Mouse (Mus musculus) hindbrain, embryonic 16.5 days (tissue): ENCODE measurements around the gene Hoxa9. TPM values are rescaled to one million over a fixed set of nuclear protein-coding genes. Genes with fewer than 3 reads are reported as not detected.
A peak's percentile ranks its signal among the peaks of the same experiment; 100 is the strongest.

Experiments
- ATAC-seq: fragments of 200-750 bp; cut with Nextera tagmentation; 2 replicates; pipeline ENCODE4 v1.8.0; 2017; ENCODE audit warnings: moderate TSS enrichment, moderate library complexity
- H3K27ac ChIP-seq: fragments of 300-500 bp; sonication (generic); 2 replicates; pipeline ENCODE4 v1.5.1; 2014; ENCODE audit warnings: low read depth, mild to moderate bottlenecking, control low read depth, low read length, moderate library complexity
- H3K27me3 ChIP-seq: fragments of 300-500 bp; sonication (generic); replicated peaks from 2 replicates; pipeline ENCODE4 v1.6.1; 2014; ENCODE audit warnings: low read length; ENCODE audit not compliant: control insufficient read depth, insufficient read depth
- H3K36me3 ChIP-seq: fragments of 300-500 bp; sonication (generic); 2 replicates; pipeline ENCODE4 v1.6.1; 2014; ENCODE audit warnings: mild to moderate bottlenecking, low read length, moderate library complexity, mixed read lengths; ENCODE audit not compliant: control insufficient read depth, insufficient read depth
- H3K4me1 ChIP-seq: fragments of 300-500 bp; sonication (generic); 2 replicates; pipeline ENCODE4 v1.6.1; 2014; ENCODE audit warnings: low read depth, low read length; ENCODE audit not compliant: control insufficient read depth, insufficient read depth
- H3K4me2 ChIP-seq: fragments of 300-500 bp; sonication (generic); 2 replicates; pipeline ENCODE4 v1.6.1; 2014; ENCODE audit warnings: mild to moderate bottlenecking, low read length, control low read depth, moderate library complexity
- H3K4me3 ChIP-seq: fragments of 300-500 bp; sonication (generic); 2 replicates; pipeline ENCODE4 v1.5.1; 2014; ENCODE audit warnings: mild to moderate bottlenecking, low read length, control low read depth, moderate library complexity
- H3K9ac ChIP-seq: fragments of 300-500 bp; sonication (generic); 2 replicates; pipeline ENCODE4 v1.6.1; 2014; ENCODE audit warnings: low read depth, mild to moderate bottlenecking, control low read depth, low read length, moderate library complexity
- H3K9me3 ChIP-seq: fragments of 300-500 bp; sonication (generic); 2 replicates; pipeline ENCODE4 v1.6.1; 2014; ENCODE audit warnings: mild to moderate bottlenecking, low read length, moderate library complexity; ENCODE audit not compliant: control insufficient read depth
- WGBS: fragments of 180-500 bp; shearing (Covaris S2); extraction: QIAGEN DNeasy Blood & Tissue Kit; methylation state at CpG from one replicate; pipeline ENCODE4 v1.1.7; 2014; 5-methylcytosine and 5-hydroxymethylcytosine counted together
- polyA plus RNA-seq: library from polyadenylated mRNA; unstranded; fragments of >200 nt; fragmentation: Nextera tagmentation; extraction: Ambion mirVana; gene quantifications from 2 replicates; pipeline ENCODE4 v1.2.1, GENCODE M21; 2015

Gene Hoxa9
- polyA plus RNA-seq, 1 experiment from 2014 or later = 0.48 TPM

DNA sequence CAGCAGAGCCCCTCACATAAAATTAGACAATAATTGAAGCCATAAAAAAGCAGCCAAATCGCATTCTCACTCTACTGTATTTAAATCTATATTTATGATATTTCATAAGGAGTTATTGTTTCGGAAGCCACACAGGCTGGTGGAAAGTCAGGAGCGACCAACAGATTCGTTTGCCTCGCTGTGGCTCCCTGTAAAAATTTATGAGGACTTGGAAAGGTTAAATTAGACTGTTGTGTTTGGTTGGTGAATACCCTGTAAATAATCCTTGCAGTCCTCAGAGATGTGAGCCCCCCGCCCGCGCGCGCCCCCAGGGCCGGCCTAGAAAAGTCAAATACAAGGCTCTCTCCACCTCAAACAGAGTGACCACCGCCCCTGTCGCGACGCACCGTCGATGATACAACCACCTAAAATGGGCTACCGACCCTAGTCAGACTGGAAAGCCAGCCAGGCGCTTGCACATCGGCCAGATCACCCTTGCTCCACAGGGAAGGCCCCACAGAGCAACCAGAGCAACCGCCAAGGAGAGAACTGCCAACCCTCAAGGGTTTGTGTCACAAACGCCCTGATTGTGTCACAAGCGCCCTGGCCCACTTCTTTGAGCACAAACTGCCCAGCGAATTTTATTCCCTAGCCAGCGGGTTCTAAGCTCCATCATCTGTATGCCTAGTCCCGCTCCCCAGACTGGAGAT lies 4.2 kb downstream of the Hoxa9 start:
- Histone ChIP-seq H3K9ac (no peak overlapping the region), H3K27ac (no peak overlapping the region), H3K27me3 (peaks cover 69% of the 10 kb centered on the region), H3K36me3 (no peaks in the 10 kb centered on the region), H3K4me3 (no peak overlapping the region), H3K9me3 (no peaks in the 10 kb centered on the region), H3K4me2 (no peak overlapping the region), H3K4me1 (peaks cover 1% of the 10 kb centered on the region; the same call in 1 of the 2 replicates)
- 3% methylated on average over 26 of the region's 26 CpGs for WGBS
- no peak for ATAC-seq

DNA sequence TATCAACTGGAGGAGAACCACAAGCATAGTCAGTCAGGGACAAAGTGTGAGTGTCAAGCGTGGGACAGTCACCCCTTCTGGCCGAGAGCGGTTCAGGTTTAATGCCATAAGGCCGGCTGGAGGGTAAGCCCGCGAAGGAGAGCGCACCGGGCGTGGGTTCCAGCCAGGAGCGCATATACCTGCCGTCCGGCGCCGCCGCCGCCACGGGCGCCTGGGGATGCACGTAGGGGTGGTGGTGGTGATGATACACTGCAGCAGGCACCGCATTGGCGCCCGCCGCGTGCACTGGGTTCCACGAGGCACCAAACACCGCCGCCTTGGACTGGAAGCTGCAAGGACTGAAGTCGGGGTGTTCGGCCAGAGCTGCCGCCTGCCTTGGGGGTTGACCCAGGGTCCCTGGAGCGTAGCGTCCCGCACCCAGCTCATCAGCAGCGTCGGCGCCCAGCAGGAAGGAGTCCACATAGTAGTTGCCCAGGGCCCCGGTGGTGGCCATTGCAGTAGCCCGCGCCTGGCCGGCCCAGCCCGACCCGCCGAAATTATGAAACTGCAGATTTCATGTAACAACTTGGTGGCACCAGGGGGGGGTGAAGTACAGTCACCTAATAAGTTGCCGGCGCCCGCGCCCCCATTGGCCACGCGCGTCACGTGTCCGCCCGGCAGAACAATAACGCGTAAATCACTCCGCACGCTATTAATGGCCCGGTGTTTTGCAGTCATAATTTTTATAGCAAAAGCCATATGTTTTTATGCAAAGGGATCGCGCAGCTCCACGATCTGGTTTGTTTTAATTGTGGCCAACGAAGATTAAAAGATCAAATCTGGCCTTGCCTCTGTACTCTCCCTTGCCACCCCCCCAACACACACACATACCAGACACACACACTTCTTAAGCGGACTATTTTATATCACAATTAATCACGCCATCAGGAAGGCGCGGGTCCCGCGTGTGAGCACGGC lies 5.0 kb downstream of the Hoxa9 start:
- no peak overlapping the region for H3K27ac ChIP-seq
- 3% methylated on average over 66 of the region's 69 CpGs for WGBS
- no peak overlapping the region for H3K9ac ChIP-seq
- H3K4me1 ChIP-seq = peaks cover 7% of the 10 kb centered on the region
- H3K4me3 ChIP-seq = no peak overlapping the region; the same call in 1 of the 2 replicates
- no peak for ATAC-seq
- H3K9me3 ChIP-seq = no peaks in the 10 kb centered on the region
- no peak overlapping the region for H3K4me2 ChIP-seq
- H3K36me3 ChIP-seq = no peaks in the 10 kb centered on the region
- H3K27me3 ChIP-seq = peaks cover 73% of the 10 kb centered on the region

DNA sequence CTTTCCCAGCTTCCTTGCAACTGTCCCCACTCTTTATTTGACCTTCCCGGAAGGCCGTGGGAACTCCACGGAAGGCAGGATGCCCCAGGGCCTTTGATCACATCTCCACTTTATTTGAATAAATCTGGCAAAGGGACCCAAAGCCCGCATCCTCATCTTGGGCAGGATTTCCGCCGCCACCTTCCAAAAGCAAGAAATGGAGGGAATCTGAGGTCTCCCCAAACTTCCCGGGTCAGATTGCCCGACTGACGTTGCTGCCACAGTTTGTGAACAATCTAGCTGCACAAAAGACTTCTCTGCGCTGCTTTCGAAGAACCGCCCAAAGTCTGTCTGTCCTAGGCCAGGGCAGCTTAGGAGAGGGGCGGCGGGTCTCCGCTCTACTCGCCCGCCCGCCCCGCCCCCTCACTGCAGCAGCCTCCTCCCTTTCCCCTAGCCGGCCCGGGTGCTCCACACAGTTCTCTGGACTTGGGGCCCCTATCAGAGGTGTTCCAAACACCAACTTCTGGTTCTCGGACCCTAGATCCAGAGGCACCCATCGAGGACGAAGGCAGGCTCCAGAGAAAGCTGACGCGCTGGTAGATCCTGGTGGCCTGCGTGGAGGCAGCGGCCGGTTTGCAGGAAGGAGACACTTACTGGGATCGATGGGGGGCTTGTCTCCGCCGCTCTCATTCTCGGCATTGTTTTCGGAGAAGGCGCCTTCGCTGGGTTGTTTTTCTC lies 5.8 kb downstream of the Hoxa9 start:
- Histone ChIP-seq H3K9ac (no peak overlapping the region), H3K27me3 (peaks cover 68% of the 10 kb centered on the region), H3K27ac (no peak overlapping the region), H3K36me3 (no peaks in the 10 kb centered on the region), H3K4me2 (no peak overlapping the region), H3K4me1 (peaks cover 7% of the 10 kb centered on the region), H3K4me3 (no peak overlapping the region), H3K9me3 (no peaks in the 10 kb centered on the region)
- ATAC-seq = no peak
- 4% methylated on average over 33 of the region's 36 CpGs for WGBS

DNA sequence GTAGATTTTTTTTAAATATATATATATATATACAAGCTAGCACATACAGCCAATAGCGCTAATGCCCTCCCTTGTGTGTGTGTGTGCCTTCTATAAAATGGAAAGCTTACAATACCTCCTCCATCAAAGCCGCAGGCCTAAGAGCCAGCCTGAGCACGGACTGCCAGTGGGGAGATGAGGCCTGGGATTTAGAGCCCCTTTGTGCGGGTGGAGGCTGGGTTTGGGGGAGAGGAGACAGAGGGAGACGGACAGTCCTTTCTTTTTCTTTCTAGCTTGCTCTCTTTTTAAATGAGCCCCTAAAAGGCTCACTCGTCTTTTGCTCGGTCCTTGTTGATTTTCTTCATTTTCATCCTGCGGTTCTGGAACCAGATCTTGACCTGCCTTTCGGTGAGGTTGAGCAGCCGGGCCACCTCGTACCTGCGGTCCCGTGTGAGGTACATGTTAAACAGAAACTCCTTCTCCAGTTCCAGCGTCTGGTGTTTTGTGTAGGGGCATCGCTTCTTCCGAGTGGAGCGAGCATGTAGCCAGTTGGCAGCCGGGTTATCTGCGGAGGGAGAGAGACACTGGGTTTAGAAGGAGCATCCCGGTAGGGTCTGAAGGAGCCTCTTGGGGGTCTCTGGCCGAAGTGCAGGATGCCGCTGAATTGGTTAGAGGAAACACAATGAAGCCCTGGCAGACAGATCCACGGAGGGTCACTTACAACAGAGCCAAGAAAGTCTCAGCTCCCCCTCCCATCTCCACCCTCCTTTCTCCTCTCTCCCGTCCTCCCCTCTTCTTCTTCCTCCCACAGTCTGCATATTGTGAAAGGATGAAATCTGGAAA lies 6.7 kb downstream of the Hoxa9 start:
- no peaks in the 10 kb centered on the region for H3K9me3 ChIP-seq
- no peak overlapping the region for H3K9ac ChIP-seq
- H3K4me1 ChIP-seq = peaks cover 7% of the 10 kb centered on the region
- ATAC-seq = no peak
- H3K36me3 ChIP-seq = no peaks in the 10 kb centered on the region
- no peak overlapping the region for H3K4me3 ChIP-seq
- H3K4me2 ChIP-seq = no peak overlapping the region
- H3K27me3 ChIP-seq = peaks cover 69% of the 10 kb centered on the region
- 3% methylated on average over 24 of the region's 24 CpGs for WGBS
- no peak overlapping the region for H3K27ac ChIP-seq

DNA sequence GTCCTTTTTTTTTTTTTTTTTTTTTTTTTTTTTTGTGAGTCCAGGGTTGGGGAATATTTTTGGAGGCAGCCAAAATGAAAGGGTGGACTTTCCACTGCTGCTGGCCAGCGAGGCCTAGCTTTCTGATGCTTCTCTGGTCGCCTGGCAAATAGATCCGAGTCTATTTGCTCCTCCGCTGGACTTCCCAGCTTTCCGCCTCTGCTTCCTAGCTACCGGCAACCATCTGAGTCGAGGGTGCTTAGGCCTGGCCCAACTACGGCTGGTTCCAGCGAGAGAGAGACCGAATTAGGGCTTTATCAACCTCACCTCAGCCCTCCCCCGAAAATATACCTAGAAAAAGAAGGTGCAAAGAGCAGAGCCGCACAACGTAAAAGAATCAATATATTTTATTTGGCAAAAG lies 8.2 kb downstream of the Hoxa9 start:
- Histone ChIP-seq H3K36me3 (no peaks in the 10 kb centered on the region), H3K27ac (no peak overlapping the region), H3K9ac (no peak overlapping the region), H3K4me3 (no peak overlapping the region), H3K27me3 (peaks cover 67% of the 10 kb centered on the region), H3K4me1 (peaks cover 7% of the 10 kb centered on the region), H3K4me2 (no peak overlapping the region), H3K9me3 (no peaks in the 10 kb centered on the region)
- 15% methylated on average over 13 of the region's 13 CpGs for WGBS
- no peak for ATAC-seq

DNA sequence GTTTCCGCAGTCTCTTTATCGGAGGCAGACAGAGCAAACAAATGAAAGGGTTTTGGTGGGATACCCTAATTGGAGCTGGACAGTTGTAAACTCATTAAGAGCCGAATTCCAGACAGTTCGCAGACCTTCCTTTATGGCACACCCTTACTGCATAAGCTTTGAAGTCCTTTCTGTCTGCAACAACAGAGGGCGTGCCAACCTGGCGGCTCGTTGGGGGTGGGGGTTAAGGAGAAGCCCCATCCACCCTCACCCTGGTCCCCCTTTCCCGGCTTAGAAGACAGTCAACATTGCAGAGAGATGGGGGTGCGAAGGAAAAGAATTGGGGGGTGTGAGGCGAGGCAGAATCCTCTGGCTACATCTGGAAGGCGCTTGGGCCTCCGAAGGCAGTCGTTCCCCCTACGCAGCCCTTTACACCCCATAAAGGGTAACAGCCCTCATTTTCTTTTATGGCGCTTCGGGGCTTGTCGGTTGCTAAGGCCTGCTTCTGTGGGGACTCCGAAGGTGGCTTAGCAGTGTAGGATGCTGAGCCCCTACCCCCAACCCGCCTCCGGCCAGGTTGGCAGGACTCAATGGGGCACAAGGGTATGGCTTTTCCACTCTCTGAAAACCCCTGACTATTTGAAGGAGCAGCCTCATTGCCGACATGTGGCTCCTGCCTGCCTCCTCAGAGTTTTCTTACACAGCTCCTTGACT lies 8.8 kb downstream of the Hoxa9 start:
- Histone ChIP-seq H3K9ac (no peak overlapping the region), H3K4me1 (peaks cover 7% of the 10 kb centered on the region), H3K9me3 (no peaks in the 10 kb centered on the region), H3K4me2 (peak overlapping the region; percentile 92), H3K27ac (no peak overlapping the region), H3K36me3 (no peaks in the 10 kb centered on the region), H3K27me3 (peaks cover 61% of the 10 kb centered on the region), H3K4me3 (peak overlapping the region; percentile 50; the same call in 1 of the 2 replicates)
- WGBS = 4% methylated on average over 21 of the region's 21 CpGs
- ATAC-seq = no peak

DNA sequence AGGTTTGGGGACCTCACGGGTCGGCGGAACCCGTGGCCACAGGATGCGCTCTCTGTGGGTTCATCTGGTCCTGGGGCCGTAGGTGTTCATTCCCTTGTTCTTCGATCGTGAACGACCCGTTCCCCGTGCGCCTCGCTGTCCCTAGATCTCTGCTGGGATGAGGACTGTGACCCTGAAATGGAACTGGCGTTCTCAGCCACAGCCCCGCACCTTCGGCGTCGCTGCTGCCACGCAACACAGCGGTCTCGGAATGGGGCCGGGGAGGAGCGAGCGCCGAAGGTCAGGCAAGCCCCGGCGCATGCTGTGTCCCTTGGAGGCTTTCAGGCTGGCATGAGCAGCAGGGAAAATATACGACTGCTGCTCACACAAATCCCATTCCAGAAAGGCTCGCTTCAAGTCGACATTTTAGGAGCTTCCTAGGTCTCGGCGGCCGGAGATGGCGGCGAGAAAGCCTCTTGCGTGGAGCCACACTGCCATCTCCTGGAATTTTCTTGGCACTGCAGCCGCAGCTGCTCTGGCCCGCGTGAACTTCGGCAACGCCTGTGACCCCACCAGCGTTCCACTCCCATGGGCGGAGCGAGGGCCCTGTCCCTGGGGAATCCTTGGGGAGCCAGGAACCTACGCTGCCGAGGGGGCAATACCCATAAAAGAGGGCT lies 9.4 kb downstream of the Hoxa9 start, which contains the start of gene Hoxa7:
TSS of gene Hoxa7 (minus strand) at position 518 of the 656 bp plus-strand sequence.
- ATAC-seq = peak; percentile 71
- WGBS = under 1% methylated on average over 46 of the region's 46 CpGs
- no peak within 1 kb of the TSS for H3K27ac ChIP-seq

More for the DNA sequence above, 9.4 kb downstream of the Hoxa9 start, which contains the start of gene Hoxa7:
- Histone ChIP-seq H3K4me1 (peaks cover 7% of the 10 kb centered on the region), H3K4me3 (peak within 1 kb of the TSS; percentile 50), H3K27me3 (peaks cover 58% of the 10 kb centered on the region), H3K4me2 (peak within 1 kb of the TSS; percentile 92), H3K9me3 (no peaks in the 10 kb centered on the region), H3K9ac (peak within 1 kb of the TSS; percentile 66), H3K36me3 (no peaks in the 10 kb centered on the region)
